ENCODE assay signal across 11 mouse cellular contexts in genomic region chr13:20472891-20473539, GRCm38 (mm10).
DNase-seq lines count a peak whose midpoint lies in the region; ATAC-seq lines count a peak whose summit lies in the region.
"Had no signal": no experiment of that assay in that cellular context is flagged by ENCODE, and none has a peak within 500 bp of the region (broad histone marks: within the 10 kb centered on the region; RNA-seq: fewer than 3 reads in every experiment).

No protein-coding gene starts in this region.

- H3K4me1 ChIP-seq in neural tube, embryonic 11.5 days (ENCODE audit: control insufficient read depth, insufficient read depth, low read length): 0 out of 2 replicates have a peak, but pooled peaks cover 4% of the 10 kb centered on the region
- no peaks in the 10 kb centered on the region for H3K4me1 ChIP-seq in hindbrain, embryonic 11.5 days (replicated peaks; ENCODE audit: control insufficient read depth, insufficient read depth, low read length)
- peaks cover 37% of the 10 kb centered on the region for H3K4me1 ChIP-seq in midbrain, embryonic 10.5 days
- H3K4me1 ChIP-seq in intestine, embryonic 15.5 days (replicated peaks): no peaks in the 10 kb centered on the region

- peak overlapping the region; percentile 30 for H3K9ac ChIP-seq in neural tube, embryonic 11.5 days (ENCODE audit: low read length)
- H3K9ac ChIP-seq in hindbrain, embryonic 11.5 days (ENCODE audit: low read depth, low read length): peak overlapping the region; percentile 20; the same call in 1 of the 2 replicates
- H3K9ac ChIP-seq in intestine, embryonic 15.5 days: no peak overlapping the region
- H3K9ac ChIP-seq: limb, embryonic 13.5 days had no signal

- peak; percentile 29 for DNase-seq in neural tube, embryonic 11.5 days (ENCODE audit: low spot score)
- DNase-seq in neural tube, embryonic 10.5 days (ENCODE audit: extremely low spot score, low spot score): no peak
- peak; percentile 29 for DNase-seq in hindbrain, embryonic 11.5 days (ENCODE audit: low spot score)
- DNase-seq in midbrain, embryonic 10.5 days (ENCODE audit: low spot score): peak; percentile 30
- DNase-seq in gastrocnemius, postnatal 4 days (ENCODE audit: low spot score in 2 of 2): no peak
- DNase-seq in testis, postnatal 10 days (ENCODE audit: low spot score): no peak
- DNase-seq: adrenal gland, postnatal 25 days had no signal

- 73% methylated on average over 15 of the region's 15 CpGs for WGBS in neural tube, embryonic 11.5 days
- 78% methylated on average over 15 of the region's 15 CpGs for WGBS in hindbrain, embryonic 11.5 days
- 60% methylated on average over 15 of the region's 15 CpGs for WGBS in midbrain, embryonic 10.5 days
- 79% methylated on average over 15 of the region's 15 CpGs for WGBS in intestine, embryonic 15.5 days

- no peaks in the 10 kb centered on the region for H3K36me3 ChIP-seq in neural tube, embryonic 11.5 days (ENCODE audit: control insufficient read depth, insufficient read depth, low read length)
- H3K36me3 ChIP-seq in hindbrain, embryonic 11.5 days (ENCODE audit: control insufficient read depth, insufficient read depth, low read length): no peaks in the 10 kb centered on the region
- no peaks in the 10 kb centered on the region for H3K36me3 ChIP-seq in midbrain, embryonic 10.5 days
- H3K36me3 ChIP-seq in intestine, embryonic 15.5 days: no peaks in the 10 kb centered on the region
- H3K36me3 ChIP-seq: heart, embryonic 10.5 days; limb, embryonic 13.5 days had no signal

- H3K4me2 ChIP-seq in neural tube, embryonic 11.5 days (ENCODE audit: low read depth): peak overlapping the region; percentile 41
- H3K4me2 ChIP-seq in hindbrain, embryonic 11.5 days (replicated peaks; ENCODE audit: low read depth, low read length): peak overlapping the region; percentile 35
- no peak overlapping the region for H3K4me2 ChIP-seq in intestine, embryonic 15.5 days (replicated peaks)

- H3K4me3 ChIP-seq in neural tube, embryonic 11.5 days (ENCODE audit: low read depth, low read length): peak overlapping the region; percentile 32
- H3K4me3 ChIP-seq in hindbrain, embryonic 11.5 days (ENCODE audit: low read depth, low read length): peak overlapping the region; percentile 27
- H3K4me3 ChIP-seq in midbrain, embryonic 10.5 days: peak overlapping the region; percentile 45
- H3K4me3 ChIP-seq in intestine, embryonic 15.5 days (replicated peaks): no peak overlapping the region
- H3K4me3 ChIP-seq: heart, embryonic 10.5 days; limb, embryonic 13.5 days had no signal

- peak overlapping the region; percentile 60; the same call in 1 of the 2 replicates for H3K27ac ChIP-seq in neural tube, embryonic 11.5 days (ENCODE audit: low read depth, low read length)
- H3K27ac ChIP-seq in hindbrain, embryonic 11.5 days (ENCODE audit: low read depth, low read length): peak overlapping the region; percentile 69
- peak overlapping the region; percentile 75 for H3K27ac ChIP-seq in midbrain, embryonic 10.5 days (replicated peaks)
- H3K27ac ChIP-seq in intestine, embryonic 15.5 days: no peak overlapping the region
- H3K27ac ChIP-seq: heart, embryonic 10.5 days; limb, embryonic 13.5 days had no signal

- peak; percentile 43; the same call in 1 of the 2 replicates for ATAC-seq in neural tube, embryonic 11.5 days (ENCODE audit: insufficient read depth, low FRiP score, low TSS enrichment)
- ATAC-seq in hindbrain, embryonic 11.5 days (ENCODE audit: low FRiP score): peak; percentile 74
- no peak for ATAC-seq in granulocyte monocyte progenitor cell, adult 5-6 weeks (replicated peaks; ENCODE audit: poor library complexity, severe bottlenecking)
- no peak for ATAC-seq in intestine, embryonic 15.5 days

- no peaks in the 10 kb centered on the region for H3K27me3 ChIP-seq in neural tube, embryonic 11.5 days (ENCODE audit: control insufficient read depth, insufficient read depth, low read length)
- H3K27me3 ChIP-seq in hindbrain, embryonic 11.5 days (ENCODE audit: control insufficient read depth, insufficient read depth, low read length): no peaks in the 10 kb centered on the region
- no peaks in the 10 kb centered on the region for H3K27me3 ChIP-seq in midbrain, embryonic 10.5 days (ENCODE audit: low read depth, poor library complexity, severe bottlenecking)
- no peaks in the 10 kb centered on the region for H3K27me3 ChIP-seq in intestine, embryonic 15.5 days (replicated peaks)

- no peaks in the 10 kb centered on the region for H3K9me3 ChIP-seq in neural tube, embryonic 11.5 days (ENCODE audit: control insufficient read depth, low read length)
- H3K9me3 ChIP-seq in hindbrain, embryonic 11.5 days (ENCODE audit: control insufficient read depth, low read length): no peaks in the 10 kb centered on the region
- H3K9me3 ChIP-seq in midbrain, embryonic 10.5 days (replicated peaks): no peaks in the 10 kb centered on the region
- no peaks in the 10 kb centered on the region for H3K9me3 ChIP-seq in intestine, embryonic 15.5 days
- H3K9me3 ChIP-seq: heart, embryonic 10.5 days; limb, embryonic 13.5 days had no signal

Comparison
In these comparisons a context has a peak if more than half of its experiments do, and no peak if none do; other contexts are left out.
1. DNase-seq: peak in neural tube, embryonic 11.5 days (single experiment), hindbrain, embryonic 11.5 days (single experiment) and midbrain, embryonic 10.5 days (single experiment); none in neural tube, embryonic 10.5 days (single experiment), gastrocnemius, postnatal 4 days (0 of 2) and testis, postnatal 10 days (single experiment).
2. ATAC-seq: peak in neural tube, embryonic 11.5 days (single experiment) and hindbrain, embryonic 11.5 days (single experiment); none in granulocyte monocyte progenitor cell, adult 5-6 weeks (single experiment) and intestine, embryonic 15.5 days (single experiment).